Mouse (Mus musculus) brain, embryonic 14.5 days (tissue): Measurements from ENCODE around the gene Lrrc20.

Source experiments
- CTCF ChIP-seq: fragments of 200-500 bp; IDR thresholded peaks from 2 replicates; pipeline ENCODE4 v1.5.1; 2012; ENCODE audit warnings: inconsistent platforms, mild to moderate bottlenecking, moderate library complexity, borderline replicate concordance; ENCODE audit not compliant: insufficient read depth, insufficient read length; ENCODE audit errors: extremely low read depth
- POLR2A ChIP-seq: fragments of 200-500 bp; IDR thresholded peaks from 2 replicates; pipeline ENCODE4 v1.6.1; 2012; ENCODE audit warnings: mild to moderate bottlenecking, inconsistent platforms, borderline replicate concordance; ENCODE audit not compliant: poor library complexity, insufficient read depth, insufficient read length, severe bottlenecking; ENCODE audit errors: extremely low read depth

GRCm38 (mm10) chr10:61496231-61496630, 20.6 kb downstream of the Lrrc20 start:
- TF ChIP-seq CTCF (no peak), POLR2A (no peak)
